Mouse (Mus musculus): Measurements from ENCODE around the gene Sbf2. TPM values are rescaled to one million over a fixed set of nuclear protein-coding genes. Genes with fewer than 3 reads are reported as not detected.
"Not testable (repeated sequence)": the region's sequence is repeated elsewhere in the genome, so short reads cannot be mapped to it uniquely, and the experiment has no call there.

Sbf2 gene
- polyA plus RNA-seq, 1 experiment: 37.0 TPM

DNA sequence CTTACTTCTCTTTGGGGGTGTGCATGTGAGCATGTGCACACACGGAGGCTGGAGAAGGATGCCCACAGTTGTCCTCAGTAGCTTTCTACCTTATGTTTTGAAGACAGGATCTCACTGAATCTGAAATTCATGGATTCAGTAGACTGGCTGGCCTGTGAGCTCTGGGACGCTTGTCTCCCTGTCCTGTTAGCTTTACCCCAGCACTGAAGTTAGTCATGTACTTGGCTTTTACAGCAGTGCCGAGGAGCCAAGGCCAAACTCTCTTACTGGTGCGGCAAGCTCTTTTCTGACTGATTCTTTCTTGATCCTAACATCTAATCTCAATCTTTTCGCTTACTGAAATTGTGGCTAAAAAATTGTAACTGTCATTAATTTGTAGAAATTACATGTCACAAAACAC lies 151.3 kb downstream of the Sbf2 start:
- no peak overlapping the region for H3K4me3 ChIP-seq (ENCODE audit: control insufficient read depth, low read depth, low read length)
- no peaks in the 10 kb centered on the region for H3K27me3 ChIP-seq (ENCODE audit: control insufficient read depth, insufficient read depth, low read length)
- no peak for TF ChIP-seq POLR2A (IDR thresholded peaks at IDR 0.05; ENCODE audit: control insufficient read depth, low read depth, low read length)
- no peak for TF ChIP-seq CTCF (IDR thresholded peaks at IDR 0.05; ENCODE audit: control insufficient read depth, insufficient read depth, insufficient replicate concordance, low read depth, low read length)
- no peaks in the 10 kb centered on the region for H3K4me1 ChIP-seq (ENCODE audit: control insufficient read depth, insufficient read depth, low read length)
- H3K27ac ChIP-seq (ENCODE audit: control insufficient read depth, insufficient read depth, low read depth, low read length): no peak overlapping the region
- no peaks in the 10 kb centered on the region for H3K36me3 ChIP-seq (ENCODE audit: control insufficient read depth, insufficient read depth, low read length)

DNA sequence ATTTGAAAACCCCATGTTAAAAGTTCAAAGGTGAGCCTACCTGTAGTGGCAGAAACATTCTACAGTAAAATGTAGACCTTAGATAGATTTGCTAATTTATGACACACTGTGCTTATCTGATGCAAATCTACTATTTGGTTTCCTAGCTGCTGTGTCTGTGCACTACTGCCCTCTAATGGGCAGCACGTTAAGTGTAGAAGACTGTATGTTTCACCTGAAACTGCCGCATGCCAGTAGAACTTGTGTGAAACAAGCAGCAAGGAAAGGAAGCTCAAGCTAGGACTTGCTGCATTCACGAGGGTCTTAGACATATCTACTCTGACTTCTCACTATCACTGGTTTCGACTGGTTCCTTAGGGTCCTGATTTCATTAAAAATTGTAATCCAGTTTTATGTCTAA lies 182.4 kb downstream of the Sbf2 start:
- H3K4me3 ChIP-seq (ENCODE audit: control insufficient read depth, low read depth, low read length): no peak overlapping the region
- TF ChIP-seq POLR2A (IDR thresholded peaks at IDR 0.05; ENCODE audit: control insufficient read depth, low read depth, low read length) (no peak), CTCF (IDR thresholded peaks at IDR 0.05; ENCODE audit: control insufficient read depth, insufficient read depth, insufficient replicate concordance, low read depth, low read length) (no peak)
- no peaks in the 10 kb centered on the region; the same call in 1 of the 2 replicates for H3K36me3 ChIP-seq (ENCODE audit: control insufficient read depth, insufficient read depth, low read length)
- no peaks in the 10 kb centered on the region for H3K27me3 ChIP-seq (ENCODE audit: control insufficient read depth, insufficient read depth, low read length)
- H3K27ac ChIP-seq (ENCODE audit: control insufficient read depth, insufficient read depth, low read depth, low read length): no peak overlapping the region
- no peaks in the 10 kb centered on the region for H3K4me1 ChIP-seq (ENCODE audit: control insufficient read depth, insufficient read depth, low read length)

DNA sequence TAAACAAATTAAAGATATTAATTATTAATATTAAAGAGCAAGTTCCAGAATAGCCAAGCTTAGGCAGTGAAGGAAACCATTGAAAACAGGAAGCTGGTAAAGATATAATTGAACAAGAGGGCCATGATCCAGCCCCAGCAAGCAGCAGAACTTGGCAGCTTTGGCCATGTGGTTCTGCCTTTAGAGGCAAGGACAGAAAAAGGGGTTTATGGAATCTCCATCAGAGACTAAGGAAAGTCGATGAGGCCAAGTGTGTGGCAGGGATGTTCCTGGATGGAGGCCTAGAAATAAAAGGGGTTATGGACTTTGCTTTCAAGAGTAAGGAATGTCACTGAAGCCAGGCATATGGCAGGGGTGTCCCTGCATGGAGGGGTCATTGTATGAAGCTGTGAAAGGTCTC lies 198.4 kb downstream of the Sbf2 start:
- Histone ChIP-seq H3K36me3 (ENCODE audit: control insufficient read depth, insufficient read depth, low read length) (no peaks in the 10 kb centered on the region; the same call in 1 of the 2 replicates), H3K27ac (ENCODE audit: control insufficient read depth, insufficient read depth, low read depth, low read length) (no peak overlapping the region), H3K4me3 (ENCODE audit: control insufficient read depth, low read depth, low read length) (no peak overlapping the region), H3K27me3 (ENCODE audit: control insufficient read depth, insufficient read depth, low read length) (no peaks in the 10 kb centered on the region), H3K4me1 (ENCODE audit: control insufficient read depth, insufficient read depth, low read length) (no peaks in the 10 kb centered on the region)
- TF ChIP-seq POLR2A (IDR thresholded peaks at IDR 0.05; ENCODE audit: control insufficient read depth, low read depth, low read length): no peak
- TF ChIP-seq CTCF (IDR thresholded peaks at IDR 0.05; ENCODE audit: control insufficient read depth, insufficient read depth, insufficient replicate concordance, low read depth, low read length): no peak

DNA sequence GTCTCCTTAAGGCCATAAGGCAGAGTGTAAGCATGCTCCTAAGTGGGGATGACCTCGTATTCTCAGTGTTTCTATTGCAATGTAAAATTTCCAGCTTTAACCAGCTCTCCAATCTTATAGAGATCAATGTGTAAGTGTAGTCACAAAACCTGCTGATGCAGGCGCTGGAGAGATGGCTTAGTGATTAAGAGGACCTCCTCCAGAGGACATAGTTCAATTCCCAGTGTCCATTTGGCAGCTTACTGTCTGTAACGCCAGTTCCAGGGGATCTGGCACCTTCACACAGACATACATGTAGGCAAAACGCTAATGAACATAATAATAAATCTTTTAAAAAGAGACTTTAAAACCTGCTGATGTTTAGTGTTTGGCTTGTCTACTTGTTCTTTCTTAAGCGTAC lies 200.4 kb downstream of the Sbf2 start:
- no peaks in the 10 kb centered on the region for H3K36me3 ChIP-seq (ENCODE audit: control insufficient read depth, insufficient read depth, low read length)
- no peak for TF ChIP-seq POLR2A (IDR thresholded peaks at IDR 0.05; ENCODE audit: control insufficient read depth, low read depth, low read length)
- no peak for TF ChIP-seq CTCF (IDR thresholded peaks at IDR 0.05; ENCODE audit: control insufficient read depth, insufficient read depth, insufficient replicate concordance, low read depth, low read length)
- H3K4me1 ChIP-seq (ENCODE audit: control insufficient read depth, insufficient read depth, low read length): no peaks in the 10 kb centered on the region
- no peak overlapping the region for H3K4me3 ChIP-seq (ENCODE audit: control insufficient read depth, low read depth, low read length)
- H3K27ac ChIP-seq (ENCODE audit: control insufficient read depth, insufficient read depth, low read depth, low read length): no peak overlapping the region
- H3K27me3 ChIP-seq (ENCODE audit: control insufficient read depth, insufficient read depth, low read length): no peaks in the 10 kb centered on the region

DNA sequence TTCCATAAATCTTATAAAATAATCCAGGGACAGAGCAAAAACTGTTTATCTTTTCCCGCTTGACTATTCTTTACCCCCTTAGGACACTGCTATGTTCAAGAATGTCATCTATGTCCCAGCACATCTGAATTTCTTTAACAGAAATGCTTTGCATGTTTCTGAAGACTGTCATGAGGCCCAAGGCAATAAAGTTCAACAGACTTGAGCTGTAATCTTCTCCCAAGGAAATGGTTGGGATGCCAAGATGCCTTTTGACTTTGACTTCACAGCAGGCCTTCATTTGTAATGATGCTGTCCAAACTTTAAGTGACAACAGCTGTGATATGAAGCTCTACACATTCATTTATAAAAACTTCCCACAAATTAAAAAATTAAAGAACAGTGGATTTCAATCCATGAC lies 212.6 kb downstream of the Sbf2 start:
- no peak overlapping the region for H3K27ac ChIP-seq (ENCODE audit: control insufficient read depth, insufficient read depth, low read depth, low read length)
- TF ChIP-seq CTCF (IDR thresholded peaks at IDR 0.05; ENCODE audit: control insufficient read depth, insufficient read depth, insufficient replicate concordance, low read depth, low read length): no peak
- TF ChIP-seq POLR2A (IDR thresholded peaks at IDR 0.05; ENCODE audit: control insufficient read depth, low read depth, low read length): no peak
- no peaks in the 10 kb centered on the region for H3K27me3 ChIP-seq (ENCODE audit: control insufficient read depth, insufficient read depth, low read length)
- H3K4me3 ChIP-seq (ENCODE audit: control insufficient read depth, low read depth, low read length): no peak overlapping the region
- no peaks in the 10 kb centered on the region for H3K4me1 ChIP-seq (ENCODE audit: control insufficient read depth, insufficient read depth, low read length)
- no peaks in the 10 kb centered on the region for H3K36me3 ChIP-seq (ENCODE audit: control insufficient read depth, insufficient read depth, low read length)

DNA sequence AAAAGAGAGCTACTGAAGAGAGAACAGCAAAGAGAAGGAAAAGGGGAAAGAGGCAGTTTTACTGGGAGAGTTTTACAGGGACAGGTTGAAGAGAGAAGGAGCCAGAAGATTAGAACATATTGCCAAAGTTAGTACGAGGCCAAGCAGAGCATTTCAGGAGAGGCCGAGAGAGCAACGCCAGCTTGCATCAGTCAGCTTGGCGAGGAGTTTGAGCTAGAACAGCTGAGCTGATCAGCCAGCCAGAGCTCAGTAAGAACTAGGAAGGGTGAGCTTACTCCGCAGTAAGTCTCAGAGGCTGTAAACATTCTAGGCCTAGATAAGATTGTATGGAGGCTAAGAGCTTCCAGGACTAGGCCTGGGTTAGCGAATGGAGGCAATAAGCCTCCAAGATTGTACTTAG lies 222.1 kb downstream of the Sbf2 start:
- Histone ChIP-seq H3K27ac (ENCODE audit: control insufficient read depth, insufficient read depth, low read depth, low read length) (no peak overlapping the region), H3K4me3 (ENCODE audit: control insufficient read depth, low read depth, low read length) (no peak overlapping the region), H3K4me1 (ENCODE audit: control insufficient read depth, insufficient read depth, low read length) (no peaks in the 10 kb centered on the region), H3K36me3 (ENCODE audit: control insufficient read depth, insufficient read depth, low read length) (no peaks in the 10 kb centered on the region), H3K27me3 (ENCODE audit: control insufficient read depth, insufficient read depth, low read length) (no peaks in the 10 kb centered on the region)
- TF ChIP-seq CTCF (IDR thresholded peaks at IDR 0.05; ENCODE audit: control insufficient read depth, insufficient read depth, insufficient replicate concordance, low read depth, low read length) (no peak), POLR2A (IDR thresholded peaks at IDR 0.05; ENCODE audit: control insufficient read depth, low read depth, low read length) (no peak)

DNA sequence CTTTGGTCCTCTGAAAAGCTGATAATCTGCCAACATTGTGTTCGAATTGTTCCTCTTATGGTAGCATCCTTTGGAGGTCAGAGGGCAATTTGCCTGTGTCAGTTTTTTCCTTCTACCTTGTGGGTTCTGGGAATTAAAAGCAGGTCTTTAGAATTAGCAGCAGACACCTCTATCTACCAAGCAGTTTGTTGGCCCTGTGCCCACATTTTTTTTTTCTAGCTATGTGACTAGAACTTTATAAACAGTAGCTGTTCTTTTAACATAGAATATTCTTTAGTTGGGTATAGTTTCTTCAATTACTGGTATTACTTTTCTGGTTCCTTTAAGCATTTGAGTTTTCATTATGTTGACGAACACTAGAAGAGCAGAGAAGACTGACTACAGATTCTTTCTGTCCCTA lies 223.1 kb downstream of the Sbf2 start:
- no peak for TF ChIP-seq CTCF (IDR thresholded peaks at IDR 0.05; ENCODE audit: control insufficient read depth, insufficient read depth, insufficient replicate concordance, low read depth, low read length)
- no peak for TF ChIP-seq POLR2A (IDR thresholded peaks at IDR 0.05; ENCODE audit: control insufficient read depth, low read depth, low read length)
- Histone ChIP-seq H3K36me3 (ENCODE audit: control insufficient read depth, insufficient read depth, low read length) (no peaks in the 10 kb centered on the region), H3K27me3 (ENCODE audit: control insufficient read depth, insufficient read depth, low read length) (no peaks in the 10 kb centered on the region), H3K27ac (ENCODE audit: control insufficient read depth, insufficient read depth, low read depth, low read length) (no peak overlapping the region), H3K4me1 (ENCODE audit: control insufficient read depth, insufficient read depth, low read length) (no peaks in the 10 kb centered on the region), H3K4me3 (ENCODE audit: control insufficient read depth, low read depth, low read length) (no peak overlapping the region)

DNA sequence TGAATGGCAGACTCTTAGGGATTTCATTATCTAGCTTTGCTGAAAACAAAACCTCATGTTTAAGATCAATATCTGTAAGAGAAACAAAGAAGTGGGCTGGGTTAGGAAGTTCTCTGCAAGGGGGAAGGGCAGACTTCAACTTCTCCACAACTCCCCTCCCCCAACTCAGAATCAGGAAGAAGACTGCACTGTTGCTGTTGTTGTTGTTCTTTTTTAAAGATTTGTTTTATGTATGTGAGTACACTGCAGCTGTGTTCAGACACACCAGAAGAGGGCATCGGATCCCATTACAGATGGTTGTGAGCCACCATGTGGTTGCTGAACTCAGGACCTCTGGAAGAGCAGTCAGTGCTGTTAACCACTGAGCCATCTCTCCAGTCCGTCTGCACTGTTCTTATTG lies 225.8 kb downstream of the Sbf2 start:
- not testable (repeated sequence) for H3K27ac ChIP-seq (ENCODE audit: control insufficient read depth, insufficient read depth, low read depth, low read length); H3K4me3 ChIP-seq (ENCODE audit: control insufficient read depth, low read depth, low read length); H3K27me3 ChIP-seq (ENCODE audit: control insufficient read depth, insufficient read depth, low read length); H3K4me1 ChIP-seq (ENCODE audit: control insufficient read depth, insufficient read depth, low read length); H3K36me3 ChIP-seq (ENCODE audit: control insufficient read depth, insufficient read depth, low read length)
